ENCODE assay signal across 8 mouse cellular contexts in the genomic region with DNA sequence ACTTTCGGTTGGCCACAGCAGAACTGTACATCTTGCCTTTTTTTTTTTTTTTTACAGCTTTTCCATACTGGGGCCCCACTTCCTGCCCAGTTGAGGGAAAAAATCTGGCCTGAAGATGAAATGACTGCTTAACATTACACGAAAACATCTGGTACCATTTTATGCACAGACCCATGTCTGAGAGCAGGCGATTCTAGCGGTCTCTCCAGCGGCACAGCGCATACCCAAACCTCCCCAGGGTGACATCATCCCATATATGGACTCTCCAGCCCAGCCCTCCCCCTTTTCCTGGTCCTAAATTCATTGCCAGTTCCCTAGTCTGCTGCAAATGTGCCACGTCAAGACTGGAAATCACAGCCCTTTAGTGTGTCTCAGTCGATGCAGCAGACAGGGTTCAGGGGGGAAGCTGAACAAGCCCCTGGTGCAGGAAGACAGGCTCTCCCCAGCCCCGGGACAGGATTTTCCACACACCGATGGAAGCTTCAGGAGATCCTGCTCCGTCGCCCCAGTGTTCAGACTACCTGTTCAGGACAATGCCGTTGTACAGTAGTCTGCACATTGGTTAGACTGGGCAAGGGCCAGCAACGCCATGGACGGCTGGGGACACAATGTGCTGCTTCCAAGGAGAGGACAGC.
DNase-seq lines count a peak whose midpoint lies in the region; ATAC-seq and TF ChIP-seq lines count a peak whose summit lies in the region.

No protein-coding gene starts in this region.

- H3K36me3 ChIP-seq in midbrain, embryonic 11.5 days (ENCODE audit: control insufficient read depth, insufficient read depth, low read length): no peaks in the 10 kb centered on the region
- H3K36me3 ChIP-seq in midbrain, embryonic 15.5 days (replicated peaks): no peaks in the 10 kb centered on the region
- H3K36me3 ChIP-seq in heart, embryonic 15.5 days: no peaks in the 10 kb centered on the region
- no peaks in the 10 kb centered on the region for H3K36me3 ChIP-seq in kidney, postnatal 0 days (ENCODE audit: insufficient read depth, low read length)

- H3K9ac ChIP-seq in midbrain, embryonic 11.5 days (ENCODE audit: low read length): 0 out of 2 replicates have a peak overlapping the region, but pooled peaks have one; percentile 20
- no peak overlapping the region for H3K9ac ChIP-seq in midbrain, embryonic 15.5 days
- peak overlapping the region; percentile 40 for H3K9ac ChIP-seq in heart, embryonic 15.5 days
- peak overlapping the region; percentile 65 for H3K9ac ChIP-seq in kidney, postnatal 0 days (ENCODE audit: low read depth, low read length)

- peak; percentile 59 for ATAC-seq in midbrain, embryonic 11.5 days (ENCODE audit: low FRiP score)
- ATAC-seq in midbrain, embryonic 15.5 days (replicated peaks): no peak
- peak; percentile 89 for ATAC-seq in heart, embryonic 15.5 days (replicated peaks; ENCODE audit: insufficient number of reproducible peaks, insufficient read depth, low FRiP score, low read depth)
- ATAC-seq in kidney, postnatal 0 days (replicated peaks; ENCODE audit: low FRiP score, low read depth): peak; percentile 90

- H3K27ac ChIP-seq in midbrain, embryonic 11.5 days (ENCODE audit: low read depth, low read length): peak overlapping the region; percentile 9; the same call in 1 of the 2 replicates
- no peak overlapping the region for H3K27ac ChIP-seq in midbrain, embryonic 15.5 days
- peak overlapping the region; percentile 94 for H3K27ac ChIP-seq in heart, embryonic 15.5 days
- H3K27ac ChIP-seq in kidney, postnatal 0 days: peak overlapping the region; percentile 92

- DNase-seq in midbrain, embryonic 11.5 days (ENCODE audit: low spot score, missing footprints): peak; percentile 82
- DNase-seq in kidney, postnatal 0 days (ENCODE audit: low spot score): peak; percentile 96
- DNase-seq in lung, postnatal 25 days (ENCODE audit: low spot score): peak; percentile 61
- DNase-seq in urinary bladder, postnatal 4 days (ENCODE audit: low spot score in 2 of 2): peak; percentile 71 to 80
- DNase-seq in left cerebral cortex, postnatal 14 days (ENCODE audit: low spot score in 2 of 2): no peak
- DNase-seq in layer of hippocampus, postnatal 14 days (ENCODE audit: low spot score in 2 of 2): no peak

- 67% methylated on average over 15 of the region's 15 CpGs for WGBS in midbrain, embryonic 11.5 days
- 78% methylated on average over 15 of the region's 15 CpGs for WGBS in midbrain, embryonic 15.5 days
- WGBS in heart, embryonic 15.5 days: 49% methylated on average over 15 of the region's 15 CpGs
- WGBS in kidney, postnatal 0 days: 30% methylated on average over 15 of the region's 15 CpGs

- no peak overlapping the region; the same call in 1 of the 2 replicates for H3K4me3 ChIP-seq in midbrain, embryonic 11.5 days (ENCODE audit: low read depth, low read length)
- H3K4me3 ChIP-seq in midbrain, embryonic 15.5 days: no peak overlapping the region
- peak overlapping the region; percentile 49 for H3K4me3 ChIP-seq in heart, embryonic 15.5 days
- H3K4me3 ChIP-seq in kidney, postnatal 0 days (replicated peaks; ENCODE audit: low read depth, low read length): peak overlapping the region; percentile 41

- H3K4me2 ChIP-seq in midbrain, embryonic 11.5 days: no peak overlapping the region
- H3K4me2 ChIP-seq in midbrain, embryonic 15.5 days: no peak overlapping the region
- H3K4me2 ChIP-seq in heart, embryonic 15.5 days: peak overlapping the region; percentile 47
- H3K4me2 ChIP-seq in kidney, postnatal 0 days (ENCODE audit: low read length): peak overlapping the region; percentile 34

- no peak for TF ChIP-seq CTCF in kidney, postnatal 0 days (IDR thresholded peaks at IDR 0.05; ENCODE audit: low read depth)

- H3K4me1 ChIP-seq in midbrain, embryonic 11.5 days (ENCODE audit: control insufficient read depth, insufficient read depth, low read length): no peaks in the 10 kb centered on the region
- H3K4me1 ChIP-seq in midbrain, embryonic 15.5 days: no peaks in the 10 kb centered on the region
- H3K4me1 ChIP-seq in heart, embryonic 15.5 days (replicated peaks): peaks cover 5% of the 10 kb centered on the region
- peaks cover 3% of the 10 kb centered on the region; the same call in 1 of the 2 replicates for H3K4me1 ChIP-seq in kidney, postnatal 0 days (replicated peaks; ENCODE audit: insufficient read depth, low read length)

- intact Hi-C loops in left cerebral cortex, postnatal 14 days (cut with DNase I): no loop called here

- no peaks in the 10 kb centered on the region; the same call in 1 of the 2 replicates for H3K27me3 ChIP-seq in midbrain, embryonic 11.5 days (ENCODE audit: control insufficient read depth, insufficient read depth, low read length)
- no peaks in the 10 kb centered on the region for H3K27me3 ChIP-seq in midbrain, embryonic 15.5 days (replicated peaks)
- H3K27me3 ChIP-seq in heart, embryonic 15.5 days: no peaks in the 10 kb centered on the region
- H3K27me3 ChIP-seq in kidney, postnatal 0 days (ENCODE audit: insufficient read depth, low read length): no peaks in the 10 kb centered on the region

- no peaks in the 10 kb centered on the region for H3K9me3 ChIP-seq in midbrain, embryonic 11.5 days (ENCODE audit: control insufficient read depth, low read length)
- H3K9me3 ChIP-seq in midbrain, embryonic 15.5 days: no peaks in the 10 kb centered on the region
- H3K9me3 ChIP-seq in heart, embryonic 15.5 days (replicated peaks): no peaks in the 10 kb centered on the region
- H3K9me3 ChIP-seq in kidney, postnatal 0 days (replicated peaks; ENCODE audit: low read length): no peaks in the 10 kb centered on the region

Comparison
In these comparisons a context has a peak if more than half of its experiments do, and no peak if none do; other contexts are left out.
1. DNase-seq: peak in midbrain, embryonic 11.5 days (single experiment), kidney, postnatal 0 days (single experiment), lung, postnatal 25 days (single experiment) and urinary bladder, postnatal 4 days (2 of 2); none in left cerebral cortex, postnatal 14 days (0 of 2) and layer of hippocampus, postnatal 14 days (0 of 2).
2. H3K4me2 ChIP-seq: peak in heart, embryonic 15.5 days (single experiment) and kidney, postnatal 0 days (single experiment); none in midbrain, embryonic 11.5 days (single experiment) and midbrain, embryonic 15.5 days (single experiment).
3. H3K4me3 ChIP-seq: peak in heart, embryonic 15.5 days (single experiment) and kidney, postnatal 0 days (single experiment); none in midbrain, embryonic 11.5 days (single experiment) and midbrain, embryonic 15.5 days (single experiment).